In genomic region chr12:16577665-16578233, GRCm38 (mm10) we compare ENCODE assay signal across 8 mouse cellular contexts. TPM values are rescaled to one million over a fixed set of nuclear protein-coding genes. Genes with fewer than 3 reads are reported as not detected.
DNase-seq lines count a peak whose midpoint lies in the region; ATAC-seq and TF ChIP-seq lines count a peak whose summit lies in the region.

No protein-coding gene starts in this region.

- H3K36me3 ChIP-seq in embryonic facial prominence, embryonic 14.5 days (ENCODE audit: control insufficient read depth, insufficient read depth, low read length), result peaks cover 45% of the 10 kb centered on the region
- H3K36me3 ChIP-seq in embryonic facial prominence, embryonic 10.5 days (replicated peaks), result peaks cover 56% of the 10 kb centered on the region
- H3K36me3 ChIP-seq in lung, embryonic 14.5 days (ENCODE audit: insufficient read depth), result 0 out of 2 replicates have a peak, but pooled peaks cover 4% of the 10 kb centered on the region
- peaks cover 40% of the 10 kb centered on the region for H3K36me3 ChIP-seq in heart, embryonic 13.5 days
- peaks cover 63% of the 10 kb centered on the region for H3K36me3 ChIP-seq in liver, postnatal 0 days (replicated peaks; ENCODE audit: insufficient read depth, low read length)
- peaks cover 63% of the 10 kb centered on the region for H3K36me3 ChIP-seq in limb, embryonic 10.5 days

- H3K9me3 ChIP-seq in embryonic facial prominence, embryonic 14.5 days (ENCODE audit: control insufficient read depth, low read length), result no peaks in the 10 kb centered on the region
- H3K9me3 ChIP-seq in embryonic facial prominence, embryonic 10.5 days, result no peaks in the 10 kb centered on the region
- no peaks in the 10 kb centered on the region for H3K9me3 ChIP-seq in lung, embryonic 14.5 days (ENCODE audit: low read depth, low read length)
- no peaks in the 10 kb centered on the region for H3K9me3 ChIP-seq in heart, embryonic 13.5 days
- no peaks in the 10 kb centered on the region for H3K9me3 ChIP-seq in liver, postnatal 0 days (ENCODE audit: low read length)
- H3K9me3 ChIP-seq in limb, embryonic 10.5 days (replicated peaks), result no peaks in the 10 kb centered on the region

- no peak for TF ChIP-seq POLR2A in lung, adult 2 months (IDR thresholded peaks at IDR 0.05; ENCODE audit: borderline replicate concordance, extremely low read depth, low read depth, low read length)

- no peak overlapping the region for H3K9ac ChIP-seq in embryonic facial prominence, embryonic 14.5 days (ENCODE audit: low read depth, low read length)
- no peak overlapping the region for H3K9ac ChIP-seq in lung, embryonic 14.5 days
- H3K9ac ChIP-seq in heart, embryonic 13.5 days, result peak overlapping the region; percentile 38; the same call in 1 of the 2 replicates
- peak overlapping the region; percentile 42; the same call in 1 of the 2 replicates for H3K9ac ChIP-seq in liver, postnatal 0 days (replicated peaks)

- ATAC-seq in embryonic facial prominence, embryonic 14.5 days (ENCODE audit: low read depth), result no peak
- peak; percentile 74; the same call in 1 of the 2 replicates for ATAC-seq in lung, embryonic 14.5 days (ENCODE audit: insufficient read depth)
- no peak; the same call in 1 of the 2 replicates for ATAC-seq in heart, embryonic 13.5 days (ENCODE audit: extremely low read depth, insufficient number of reproducible peaks, low FRiP score, low TSS enrichment)
- peak; percentile 46 for ATAC-seq in liver, postnatal 0 days

- no peak for TF ChIP-seq CTCF in lung, embryonic 14.5 days (IDR thresholded peaks at IDR 0.05; ENCODE audit: low read depth)
- TF ChIP-seq CTCF in lung, adult 2 months (IDR thresholded peaks at IDR 0.05; ENCODE audit: insufficient read depth, low read length), result no peak
- no peak for TF ChIP-seq CTCF in liver, postnatal 0 days (IDR thresholded peaks at IDR 0.05; ENCODE audit: low read depth)

- 68% methylated on average over 9 of the region's 9 CpGs for whole genome bisulfite sequencing in embryonic facial prominence, embryonic 14.5 days
- 83% methylated on average over 9 of the region's 9 CpGs for WGBS in embryonic facial prominence, embryonic 10.5 days
- 61% methylated on average over 9 of the region's 9 CpGs for WGBS in lung, embryonic 14.5 days
- 71% methylated on average over 9 of the region's 9 CpGs for WGBS in lung, adult 2 months
- WGBS in heart, embryonic 13.5 days, result 53% methylated on average over 9 of the region's 9 CpGs
- 66% methylated on average over 9 of the region's 9 CpGs for WGBS in liver, postnatal 0 days (ENCODE audit: insufficient replicate concordance)
- WGBS in limb, embryonic 10.5 days, result 85% methylated on average over 9 of the region's 9 CpGs

- no peak for TF ChIP-seq EP300 in liver, postnatal 0 days (IDR thresholded peaks at IDR 0.05; ENCODE audit: low read depth)

- no peaks in the 10 kb centered on the region for H3K27me3 ChIP-seq in embryonic facial prominence, embryonic 14.5 days (replicated peaks; ENCODE audit: control insufficient read depth, insufficient read depth, low read length)
- no peaks in the 10 kb centered on the region for H3K27me3 ChIP-seq in embryonic facial prominence, embryonic 10.5 days (replicated peaks; ENCODE audit: low read depth, poor library complexity, severe bottlenecking)
- H3K27me3 ChIP-seq in lung, embryonic 14.5 days (ENCODE audit: insufficient read depth, low read length), result no peaks in the 10 kb centered on the region
- H3K27me3 ChIP-seq in heart, embryonic 13.5 days (replicated peaks), result no peaks in the 10 kb centered on the region
- H3K27me3 ChIP-seq in liver, postnatal 0 days (ENCODE audit: insufficient read depth, low read length), result no peaks in the 10 kb centered on the region
- no peaks in the 10 kb centered on the region for H3K27me3 ChIP-seq in limb, embryonic 10.5 days (ENCODE audit: low read depth, poor library complexity, severe bottlenecking)

- no peak overlapping the region for H3K4me3 ChIP-seq in embryonic facial prominence, embryonic 14.5 days (ENCODE audit: low read depth, low read length)
- no peak overlapping the region for H3K4me3 ChIP-seq in embryonic facial prominence, embryonic 10.5 days
- H3K4me3 ChIP-seq in lung, embryonic 14.5 days (ENCODE audit: low read depth, low read length), result no peak overlapping the region
- H3K4me3 ChIP-seq in lung, adult 2 months (replicated peaks; ENCODE audit: extremely low read depth, low read depth, low read length), result no peak overlapping the region
- H3K4me3 ChIP-seq in heart, embryonic 13.5 days, result no peak overlapping the region
- no peak overlapping the region for H3K4me3 ChIP-seq in liver, postnatal 0 days (ENCODE audit: low read depth, low read length)
- no peak overlapping the region for H3K4me3 ChIP-seq in limb, embryonic 10.5 days

- no peak overlapping the region for H3K27ac ChIP-seq in embryonic facial prominence, embryonic 14.5 days (replicated peaks; ENCODE audit: low read depth, low read length)
- no peak overlapping the region for H3K27ac ChIP-seq in embryonic facial prominence, embryonic 10.5 days (replicated peaks)
- no peak overlapping the region for H3K27ac ChIP-seq in lung, embryonic 14.5 days (ENCODE audit: low read depth)
- H3K27ac ChIP-seq in heart, embryonic 13.5 days (replicated peaks), result peak overlapping the region; percentile 63
- peak overlapping the region; percentile 61 for H3K27ac ChIP-seq in liver, postnatal 0 days (ENCODE audit: low read depth)
- no peak overlapping the region for H3K27ac ChIP-seq in limb, embryonic 10.5 days

- H3K4me2 ChIP-seq in embryonic facial prominence, embryonic 14.5 days (ENCODE audit: low read depth, low read length), result no peak overlapping the region
- H3K4me2 ChIP-seq in lung, embryonic 14.5 days, result no peak overlapping the region
- H3K4me2 ChIP-seq in heart, embryonic 13.5 days, result no peak overlapping the region
- peak overlapping the region; percentile 43 for H3K4me2 ChIP-seq in liver, postnatal 0 days (ENCODE audit: low read depth, low read length)

- DNase-seq in embryonic facial prominence, embryonic 14.5 days (ENCODE audit: low spot score), result peak; percentile 51
- DNase-seq in embryonic facial prominence, embryonic 10.5 days (ENCODE audit: low spot score), result no peak
- DNase-seq in lung, embryonic 14.5 days, result peak; percentile 73
- no peak for DNase-seq in lung, adult 2 months
- peak; percentile 59 for DNase-seq in liver, postnatal 0 days
- DNase-seq in testis, postnatal 14 days (ENCODE audit: low spot score), result no peak
- DNase-seq in limb, embryonic 10.5 days (ENCODE audit: low spot score), result no peak

- no peaks in the 10 kb centered on the region for H3K4me1 ChIP-seq in embryonic facial prominence, embryonic 14.5 days (ENCODE audit: control insufficient read depth, insufficient read depth, low read length)
- no peaks in the 10 kb centered on the region for H3K4me1 ChIP-seq in embryonic facial prominence, embryonic 10.5 days
- 0 out of 2 replicates have a peak, but pooled peaks cover 5% of the 10 kb centered on the region for H3K4me1 ChIP-seq in lung, embryonic 14.5 days (ENCODE audit: insufficient read depth)
- H3K4me1 ChIP-seq in lung, adult 2 months (ENCODE audit: control insufficient read depth, insufficient read depth, low read length), result peaks cover 2% of the 10 kb centered on the region; the same call in 1 of the 2 replicates
- peaks cover 19% of the 10 kb centered on the region for H3K4me1 ChIP-seq in heart, embryonic 13.5 days
- H3K4me1 ChIP-seq in liver, postnatal 0 days (ENCODE audit: insufficient read depth), result peaks cover 46% of the 10 kb centered on the region
- no peaks in the 10 kb centered on the region for H3K4me1 ChIP-seq in limb, embryonic 10.5 days

RNA-seq across cellular contexts. Expression of gene Lpin1, which starts 33.0 kb away (rescaled TPM):
- polyA plus RNA-seq in embryonic facial prominence, embryonic 14.5 days (2014; fragmentation: Nextera tagmentation; extraction: Ambion mirVana), result 7.1 and 7.5 TPM in 2 replicates
- polyA plus RNA-seq in embryonic facial prominence, embryonic 10.5 days (2016; fragmentation: Nextera tagmentation; extraction: Ambion mirVana), result 6.2 and 6.7 TPM in 2 replicates
- polyA plus RNA-seq in lung, embryonic 14.5 days (2014; fragmentation: Nextera tagmentation; extraction: Ambion mirVana), result 4.0 and 4.6 TPM in 2 replicates
- 23.7 and 29.1 TPM in 2 replicates for polyA plus RNA-seq in lung, adult 2 months (2012; rRNA removed)
- 4.9 and 6.0 TPM in 2 replicates for polyA plus RNA-seq in heart, embryonic 13.5 days (2015; fragmentation: Nextera tagmentation; extraction: Ambion mirVana)
- polyA plus RNA-seq in liver, postnatal 0 days (2015; fragmentation: Nextera tagmentation; extraction: Ambion mirVana), result 4.6 and 14.3 TPM in 2 replicates
- 5.1 and 7.2 TPM in 2 replicates for polyA plus RNA-seq in limb, embryonic 10.5 days (2016; fragmentation: Nextera tagmentation; extraction: Ambion mirVana)

Comparison
In these comparisons a context has a peak if more than half of its experiments do, and no peak if none do; other contexts are left out.
1. DNase-seq: peak in embryonic facial prominence, embryonic 14.5 days (single experiment), lung, embryonic 14.5 days (single experiment) and liver, postnatal 0 days (single experiment); none in embryonic facial prominence, embryonic 10.5 days (single experiment), lung, adult 2 months (single experiment), testis, postnatal 14 days (single experiment) and limb, embryonic 10.5 days (single experiment).
2. ATAC-seq: peak in lung, embryonic 14.5 days (single experiment) and liver, postnatal 0 days (single experiment); none in embryonic facial prominence, embryonic 14.5 days (single experiment) and heart, embryonic 13.5 days (single experiment).
3. H3K27ac ChIP-seq: peak in heart, embryonic 13.5 days (single experiment) and liver, postnatal 0 days (single experiment); none in embryonic facial prominence, embryonic 14.5 days (single experiment), embryonic facial prominence, embryonic 10.5 days (single experiment), lung, embryonic 14.5 days (single experiment) and limb, embryonic 10.5 days (single experiment).
4. H3K9ac ChIP-seq: peak in heart, embryonic 13.5 days (single experiment) and liver, postnatal 0 days (single experiment); none in embryonic facial prominence, embryonic 14.5 days (single experiment) and lung, embryonic 14.5 days (single experiment).